Mouse (Mus musculus) spleen, adult 2 months (tissue): ENCODE data around the gene Mmaa.

ENCODE experiments used
- CTCF ChIP-seq: fragments of 200-500 bp; IDR thresholded peaks from 2 replicates; pipeline ENCODE4 v1.5.1; 2011; ENCODE audit warnings: mild to moderate bottlenecking, inconsistent platforms; ENCODE audit not compliant: insufficient read depth, insufficient read length, insufficient replicate concordance; ENCODE audit errors: extremely low read depth
- POLR2A ChIP-seq: fragments of 200-500 bp; IDR thresholded peaks from 2 replicates; pipeline ENCODE4 v1.6.1; 2011; ENCODE audit warnings: low read depth, low read length, inconsistent platforms

- TF ChIP-seq CTCF (no peak), POLR2A (no peak)
Observed at GRCm38 (mm10) chr8:79253742-79254141, 41.0 kb downstream of the Mmaa start.
